Mouse (Mus musculus): ENCODE measurements around the gene Usp28. TPM values are rescaled to one million over a fixed set of nuclear protein-coding genes. Genes with fewer than 3 reads are reported as not detected.

Gene Usp28
- polyA plus RNA-seq, 1 experiment from 2014 or later: 106 TPM

Other genes starting within 250 kb of the Usp28 start
- gene Zbtb16, start 149.2 kb upstream of the Usp28 start, polyA plus RNA-seq (2014; fragmentation: Nextera tagmentation; extraction: Ambion mirVana): 0.57 and 0.75 TPM in 2 replicates
- gene Htr3a, start 74.3 kb upstream of the Usp28 start, polyA plus RNA-seq (2014; fragmentation: Nextera tagmentation; extraction: Ambion mirVana): 0.14 and 0.25 TPM in 2 replicates
- not detected in 2 replicates for gene Htr3b, start 20.4 kb upstream of the Usp28 start, polyA plus RNA-seq (2014; fragmentation: Nextera tagmentation; extraction: Ambion mirVana)
- 30.4 and 33.1 TPM in 2 replicates for gene Zw10, start 70.2 kb downstream of the Usp28 start, polyA plus RNA-seq (2014; fragmentation: Nextera tagmentation; extraction: Ambion mirVana)
- gene Tmprss5, start 95.9 kb downstream of the Usp28 start, polyA plus RNA-seq (2014; fragmentation: Nextera tagmentation; extraction: Ambion mirVana): 0.07 TPM in 1 of 2 replicates, not detected in the other

Measured in heart, embryonic 11.5 days (tissue).